Mouse (Mus musculus) ES-E14 (cell line): ENCODE data around the gene Erfe.

Experiments
- CHD2 ChIP-seq: IDR thresholded peaks from 2 replicates; pipeline ENCODE4 v1.6.1; 2014; ENCODE audit warnings: mild to moderate bottlenecking, low read depth, low read length, inconsistent platforms
- HCFC1 ChIP-seq: IDR thresholded peaks from 2 replicates; pipeline ENCODE4 v1.6.1; 2012; ENCODE audit warnings: low read length, inconsistent platforms, borderline replicate concordance; ENCODE audit not compliant: insufficient read depth
- MAFK ChIP-seq: IDR thresholded peaks from 2 replicates; pipeline ENCODE4 v1.6.1; 2014; ENCODE audit warnings: mild to moderate bottlenecking, low read depth, low read length, inconsistent platforms; ENCODE audit not compliant: insufficient read depth
- ZC3H11A ChIP-seq: IDR thresholded peaks from 2 replicates; pipeline ENCODE4 v1.6.1; 2012; ENCODE audit warnings: low read depth, mild to moderate bottlenecking, inconsistent platforms, low read length, borderline replicate concordance
- ZNF384 ChIP-seq: IDR thresholded peaks from 2 replicates; pipeline ENCODE4 v1.6.1; 2012; ENCODE audit warnings: low read depth, low read length, inconsistent platforms

GRCm38 (mm10) chr1:91405406-91406169, 39.4 kb downstream of the Erfe start:
- TF ChIP-seq HCFC1: no peak
- no peak for TF ChIP-seq CHD2
- TF ChIP-seq ZNF384: no peak
- no peak for TF ChIP-seq ZC3H11A
- no peak for TF ChIP-seq MAFK
